Mouse (Mus musculus) adrenal gland, adult (tissue): Measurements from ENCODE around the gene Slit3.

Experiments
- DNase-seq, 2 experiments: peaks; one replicate each; pipeline ENCODE4 v3.0.0; 2022 to 2023; ENCODE audit warnings: low spot score in 1 of 2; ENCODE audit not compliant: inconsistent age in 2 of 2

Gene Slit3

DNA sequence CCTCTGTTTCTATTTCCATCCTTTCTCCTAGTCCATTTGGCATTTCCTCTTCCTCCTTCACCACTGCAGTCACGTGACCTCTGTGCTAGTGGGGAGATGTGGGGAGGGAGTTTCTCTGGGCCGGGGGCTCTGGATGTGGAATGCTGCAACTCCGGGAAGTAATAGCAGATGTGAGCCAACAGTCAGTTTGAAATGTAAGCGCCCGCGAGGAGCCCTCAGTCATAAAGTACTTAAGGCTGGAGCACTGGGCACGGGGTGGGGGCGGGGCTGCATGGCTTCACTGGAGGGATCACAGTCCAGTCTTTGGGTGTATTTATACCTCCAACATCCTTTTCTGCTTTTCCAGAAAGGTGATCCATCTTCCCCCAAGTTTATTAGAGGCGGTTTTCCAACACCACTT, 326.9 kb downstream of the Slit3 start:
- DNase-seq, result no peak

DNA sequence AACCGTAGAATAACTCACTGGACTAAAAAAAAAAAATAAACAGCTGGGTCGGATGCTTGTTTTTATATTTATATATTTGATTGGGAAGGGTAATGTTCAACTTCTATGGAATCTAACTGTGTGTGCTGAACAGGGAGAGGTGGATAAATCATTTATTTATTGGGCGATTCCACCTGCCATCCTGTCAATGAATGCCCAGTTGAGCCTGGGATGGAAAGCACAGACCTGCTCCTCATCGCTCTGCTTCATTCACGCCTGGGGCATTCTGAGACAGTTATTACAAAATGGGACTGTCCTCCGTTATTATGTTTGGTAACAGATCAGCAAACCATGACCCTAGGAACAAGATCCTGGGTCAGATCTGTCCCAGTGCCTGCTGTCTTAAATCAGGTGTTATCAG, 328.2 kb downstream of the Slit3 start:
- DNase-seq, result no peak

DNA sequence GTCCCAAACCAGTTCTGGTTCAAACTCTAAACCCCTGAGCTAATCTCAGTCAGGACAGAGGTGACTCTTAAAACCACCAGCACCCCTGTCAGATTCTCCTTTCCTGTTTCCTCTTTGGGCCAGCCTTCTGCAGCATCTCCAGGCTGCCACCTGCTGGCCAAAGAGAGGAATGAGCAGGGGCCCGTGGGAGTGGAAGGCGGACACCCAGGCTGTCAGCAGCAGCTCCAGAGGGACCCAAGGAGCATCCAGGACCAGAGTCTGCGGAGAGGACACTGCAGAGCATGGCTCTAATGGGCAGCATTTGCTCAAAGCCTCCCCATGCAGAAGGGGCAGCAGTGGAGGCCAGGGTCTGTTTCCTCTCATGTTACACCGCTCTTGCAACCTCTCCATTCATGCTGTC, 330.6 kb downstream of the Slit3 start:
- peak; percentile 65 to 89 for DNase-seq

DNA sequence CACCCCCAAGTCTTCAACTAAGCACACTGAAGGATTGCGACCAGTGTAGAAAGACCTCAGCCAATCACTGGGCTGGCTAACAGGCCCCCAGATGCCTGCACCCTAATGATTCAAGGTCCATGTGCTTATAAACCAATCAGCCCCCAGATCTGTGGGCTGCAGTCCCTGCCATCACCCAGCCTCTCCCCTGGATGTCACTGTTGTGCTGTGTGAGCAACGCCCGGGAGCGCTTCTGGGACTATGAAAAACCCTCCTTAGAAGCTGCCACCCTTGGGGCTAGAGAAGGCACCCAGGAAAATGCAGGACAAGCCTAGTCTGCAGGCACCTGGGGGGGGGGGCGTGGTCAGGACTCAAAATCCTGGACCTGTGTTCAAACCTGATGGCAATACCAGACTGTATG, 331.4 kb downstream of the Slit3 start:
- peak; percentile 20 to 39 for DNase-seq

DNA sequence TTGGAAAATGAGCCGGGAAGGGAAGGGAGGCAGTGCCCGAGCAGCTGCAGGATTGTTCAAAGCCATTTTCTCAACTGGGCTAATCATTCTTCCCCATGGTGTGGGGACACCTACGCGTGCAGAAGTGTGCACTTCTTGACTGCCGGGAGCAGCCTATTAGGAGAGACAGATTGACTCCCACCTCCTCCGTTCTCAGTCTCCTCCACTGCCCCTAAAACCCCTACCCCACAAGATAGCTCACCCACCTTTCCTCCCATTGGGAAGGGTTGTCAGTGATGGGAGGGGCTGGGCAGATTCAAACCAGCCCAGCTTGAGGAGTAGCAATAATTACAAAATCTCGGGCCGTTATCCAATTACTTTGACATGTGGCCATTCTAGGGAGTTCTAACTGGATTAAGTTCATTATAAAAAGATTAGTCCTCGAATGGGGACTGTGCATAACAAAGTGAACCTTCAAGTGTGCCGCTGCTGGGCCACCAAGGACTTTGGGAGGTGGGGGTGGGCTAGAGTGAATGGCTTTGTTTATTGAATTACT, 333.2 kb downstream of the Slit3 start:
- DNase-seq, result peak; percentile 7 to 52

DNA sequence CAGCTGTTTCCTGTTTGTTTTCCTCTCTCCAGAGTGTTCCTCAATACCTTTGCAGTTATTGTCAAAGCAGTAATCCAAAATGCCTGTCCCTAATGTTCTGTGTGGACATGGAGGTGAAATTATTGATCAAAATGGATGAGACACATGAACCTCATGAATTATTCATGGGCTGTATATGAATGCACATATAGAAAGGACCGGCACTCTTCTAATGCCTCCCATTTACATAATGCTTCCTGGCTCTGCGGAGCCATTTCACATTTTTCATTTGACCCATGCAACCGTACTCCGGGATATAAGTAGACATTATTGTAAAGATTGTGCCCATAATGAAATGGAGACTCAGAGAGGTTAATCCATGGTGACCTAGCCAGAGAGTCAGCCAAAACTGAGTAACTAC, 333.8 kb downstream of the Slit3 start:
- no peak for DNase-seq

DNA sequence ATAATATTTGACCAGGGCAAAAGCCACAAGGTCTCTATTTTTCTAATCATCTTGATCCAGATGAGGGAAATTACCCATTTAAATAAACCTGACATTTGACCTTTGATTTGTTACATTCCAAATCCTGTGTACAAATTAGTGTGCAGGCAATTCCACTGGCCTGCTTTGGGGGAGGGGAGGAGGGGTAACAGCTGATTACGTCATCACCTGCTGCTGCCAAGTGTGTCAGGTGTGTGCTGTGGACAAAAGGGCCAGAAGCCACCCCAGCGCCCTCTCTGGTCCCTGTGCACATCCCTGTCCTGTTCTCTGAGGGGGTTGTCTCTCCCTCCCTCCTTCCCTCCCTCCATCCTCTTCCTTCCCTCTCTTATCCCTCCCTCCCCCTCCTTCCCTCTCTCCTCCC, 337.0 kb downstream of the Slit3 start:
- DNase-seq, result no peak

DNA sequence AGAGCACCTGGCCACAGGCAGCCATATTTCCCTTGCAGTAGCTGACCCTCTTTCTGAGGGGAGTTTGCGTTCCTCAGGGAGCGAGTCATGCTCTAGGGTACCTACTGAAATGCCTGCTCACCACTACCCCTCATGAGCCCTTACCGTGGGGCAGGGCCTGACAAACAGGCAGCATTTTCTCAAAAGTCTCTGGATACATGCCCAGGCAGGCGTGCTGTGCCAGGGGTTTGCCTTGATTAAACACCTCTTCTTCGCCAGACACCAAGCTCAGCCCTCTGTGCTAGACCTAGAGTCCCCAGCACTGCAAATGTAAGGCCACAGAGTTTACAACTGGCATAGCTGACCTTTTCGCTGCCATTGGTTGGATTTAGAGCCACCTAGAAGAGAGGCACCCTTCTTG, 345.7 kb downstream of the Slit3 start:
- DNase-seq, result no peak

DNA sequence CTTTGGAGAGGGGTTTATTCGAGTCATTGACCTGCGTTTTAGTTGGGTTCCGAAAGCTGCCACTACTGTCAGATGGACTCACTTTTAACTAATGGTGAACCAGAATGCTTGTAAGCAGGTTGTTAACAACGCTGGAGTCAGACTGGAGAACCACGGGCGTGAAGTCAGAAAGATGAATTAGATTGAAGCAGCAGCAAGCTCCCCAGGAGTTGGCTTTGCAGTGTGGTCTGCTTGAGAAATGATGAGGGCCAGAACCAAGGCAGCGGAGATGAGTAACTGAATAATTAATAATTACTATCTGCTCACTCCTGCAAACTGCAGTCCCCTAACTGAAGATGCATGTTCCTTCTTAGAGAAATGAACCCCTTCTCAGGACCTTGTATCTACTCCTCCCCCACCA, 347.8 kb downstream of the Slit3 start:
- DNase-seq, result no peak

DNA sequence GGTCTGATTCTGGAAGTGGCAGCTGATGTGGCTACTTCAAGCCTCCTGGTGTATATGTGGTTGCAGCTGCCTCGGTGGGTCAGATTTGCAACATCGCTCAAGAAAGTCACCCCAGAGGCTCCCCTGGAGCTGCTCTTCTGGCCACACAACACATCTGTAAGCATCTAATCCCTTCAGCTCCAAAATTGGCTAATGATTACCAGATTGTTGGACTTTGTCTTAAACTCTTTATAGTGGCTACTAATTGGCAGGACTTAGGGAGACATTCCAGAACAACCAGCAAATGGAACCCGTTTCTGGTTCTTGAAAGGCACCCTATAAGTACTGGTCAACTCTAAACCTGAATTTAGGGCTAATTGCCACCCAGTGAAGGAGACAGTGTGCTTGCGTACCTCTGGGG, 348.9 kb downstream of the Slit3 start:
- DNase-seq, result no peak

DNA sequence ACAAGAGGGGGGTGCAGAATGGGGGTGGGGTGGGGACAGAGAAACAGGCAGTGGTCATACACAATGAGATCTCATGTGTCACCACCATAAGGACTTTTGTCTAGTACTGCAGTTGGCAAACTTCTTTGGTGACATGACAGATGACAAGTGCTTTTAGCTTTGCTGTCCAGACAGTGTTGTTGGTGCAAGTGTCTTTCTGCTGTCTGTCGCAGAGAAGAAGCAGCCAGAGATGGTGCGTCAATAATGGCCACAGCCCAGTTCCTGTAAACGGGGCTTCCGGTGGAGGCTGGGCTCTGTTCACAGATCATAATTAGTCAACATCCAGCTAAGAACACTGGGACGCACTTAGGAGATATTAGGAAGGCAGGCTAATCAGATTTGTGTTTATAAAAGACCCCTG, 349.8 kb downstream of the Slit3 start:
- no peak for DNase-seq

DNA sequence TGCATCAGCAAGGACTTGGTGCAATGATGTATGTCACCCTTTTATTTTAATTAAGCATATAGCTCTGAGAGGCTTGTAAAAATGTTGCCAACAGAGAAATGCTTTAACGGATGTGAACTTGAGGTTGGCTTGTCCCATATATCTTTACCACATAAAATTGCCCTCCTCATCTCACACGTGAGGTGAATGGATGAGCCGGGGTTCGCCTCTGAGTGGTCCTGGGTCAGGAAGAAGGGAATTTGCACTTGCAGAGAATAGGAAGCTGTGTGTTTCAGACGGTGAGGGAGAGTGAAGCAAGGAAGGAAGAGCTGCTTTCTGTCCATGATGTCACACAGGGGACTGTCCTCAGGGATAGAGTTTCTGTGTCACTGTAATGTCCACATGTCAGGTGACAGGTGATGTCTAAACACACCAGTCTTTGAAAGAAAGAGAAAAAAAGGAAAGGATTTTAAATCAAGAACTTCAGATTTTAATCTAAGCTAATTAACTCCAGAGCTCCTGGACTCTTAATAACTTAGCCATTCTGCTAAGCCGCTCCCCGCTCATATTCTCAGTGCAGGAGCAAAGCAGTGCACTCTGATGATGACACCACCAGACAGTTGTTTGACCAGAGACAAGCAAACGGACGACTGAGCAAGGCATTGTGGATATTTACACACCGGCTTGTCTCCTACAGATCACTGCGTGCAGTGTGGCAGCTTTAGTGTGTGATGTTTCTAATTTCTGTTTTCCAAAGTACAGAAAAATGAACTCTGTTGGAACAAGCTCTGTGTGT, 352.0 kb downstream of the Slit3 start:
- no peak for DNase-seq

DNA sequence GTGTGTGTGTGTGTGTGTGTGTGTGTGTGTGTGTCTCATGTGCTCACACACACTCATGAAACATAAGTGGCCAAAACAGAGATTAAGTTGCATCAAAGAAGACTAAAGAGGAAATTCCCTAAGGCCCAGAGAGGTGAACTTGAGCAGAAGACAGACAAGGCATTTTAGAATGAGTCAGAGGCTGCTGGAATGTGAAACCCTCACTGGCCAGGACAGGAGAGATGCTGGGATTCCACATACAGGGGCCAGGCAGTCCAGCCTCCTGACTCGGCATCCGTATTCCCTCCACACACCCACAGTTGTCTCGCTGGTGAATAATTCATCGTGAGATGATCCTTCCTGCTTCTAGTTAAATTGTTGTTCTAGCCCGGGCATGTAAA, 352.6 kb downstream of the Slit3 start:
- DNase-seq, result no peak

DNA sequence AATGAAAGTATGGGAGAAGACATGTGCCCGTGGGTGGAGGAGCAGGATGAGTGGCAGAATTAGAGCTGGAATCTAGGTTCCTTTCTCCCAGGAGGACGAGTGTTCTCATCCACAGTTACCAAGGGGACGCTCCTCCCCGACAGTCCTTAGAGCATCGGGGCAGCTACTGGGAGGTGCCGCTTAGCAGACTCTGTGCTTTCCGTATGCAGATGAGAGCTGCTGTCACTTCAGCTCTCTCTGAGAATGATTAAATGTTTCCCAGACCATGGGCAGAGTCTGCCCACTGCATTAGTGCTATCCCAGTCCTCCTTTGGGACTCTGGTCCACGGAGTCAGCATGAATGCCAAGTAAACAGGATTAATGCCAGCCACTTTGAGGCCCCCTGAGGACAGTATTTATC, 359.1 kb downstream of the Slit3 start:
- DNase-seq, result no peak

DNA sequence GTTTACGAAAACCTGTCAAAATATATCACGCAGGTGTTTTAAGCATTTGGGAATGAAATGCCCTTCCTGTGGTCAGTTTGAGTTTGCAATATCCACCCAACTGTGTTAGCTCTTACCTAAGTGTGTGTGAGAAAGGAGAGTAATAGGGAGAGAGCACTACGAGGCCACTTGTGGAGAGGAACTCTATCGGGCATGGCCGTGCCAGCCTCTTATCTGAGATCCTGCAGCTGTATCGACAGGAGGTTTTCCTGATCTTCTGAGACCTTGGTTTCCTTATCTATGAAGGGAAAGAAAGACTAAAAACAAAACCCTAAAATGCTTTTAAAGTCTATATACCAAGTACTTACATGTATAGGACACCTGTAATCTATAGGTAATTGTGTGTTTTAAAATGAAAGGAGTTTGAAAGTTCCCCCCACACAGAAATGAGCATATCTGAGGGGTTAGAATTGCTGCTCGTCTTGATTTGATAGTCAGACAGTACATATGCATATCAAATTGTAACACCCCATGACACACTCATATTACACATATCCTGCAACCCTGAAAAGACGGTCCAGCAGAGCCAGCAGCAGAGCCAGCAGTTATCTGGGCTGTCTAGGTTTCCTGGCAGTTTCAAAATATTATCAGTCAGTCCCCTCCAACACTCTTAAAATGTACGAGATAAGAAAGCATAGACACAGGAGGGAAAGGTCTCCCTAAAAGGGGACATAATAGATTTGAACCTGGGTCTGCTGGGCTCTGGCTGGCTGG, 360.8 kb downstream of the Slit3 start:
- DNase-seq, result no peak

DNA sequence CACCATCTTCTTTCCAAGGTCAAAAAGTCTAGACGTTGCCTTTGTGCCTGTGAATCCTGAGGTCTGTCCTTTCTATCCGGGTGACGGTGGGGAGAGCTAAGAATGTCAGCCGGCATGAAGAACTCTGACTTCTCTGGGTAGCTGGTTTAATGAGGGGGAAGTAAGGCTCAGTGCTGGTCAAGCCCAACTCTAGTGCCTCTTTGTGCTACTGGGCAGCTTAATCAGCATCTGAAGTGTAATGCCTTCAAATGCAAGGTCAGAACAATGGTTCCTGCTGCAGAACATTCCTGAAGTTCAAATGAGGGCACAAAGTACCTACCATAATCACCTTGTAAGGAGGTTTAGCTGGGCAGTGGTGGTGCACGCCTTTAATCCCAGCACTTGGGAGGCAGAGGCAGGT, 366.9 kb downstream of the Slit3 start:
- no peak for DNase-seq

DNA sequence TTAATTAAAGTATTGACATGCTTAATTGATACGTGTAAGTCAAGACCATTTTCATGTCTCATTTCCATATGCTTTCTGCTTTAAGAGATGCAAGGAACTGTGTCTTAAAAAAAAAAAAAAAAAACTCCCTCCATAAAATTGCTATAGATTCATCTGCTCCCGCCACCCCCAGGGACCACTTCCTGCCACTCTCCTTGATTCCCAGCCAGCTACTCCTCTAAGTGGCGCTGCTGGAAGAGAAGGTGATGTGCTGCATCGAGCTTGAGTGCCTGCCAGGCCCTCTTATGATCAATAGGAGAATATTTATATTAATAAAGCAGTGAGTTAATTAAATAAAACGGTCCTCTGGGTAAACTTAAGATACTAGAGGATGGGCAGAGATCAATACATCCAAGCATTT, 370.7 kb downstream of the Slit3 start:
- no peak for DNase-seq

DNA sequence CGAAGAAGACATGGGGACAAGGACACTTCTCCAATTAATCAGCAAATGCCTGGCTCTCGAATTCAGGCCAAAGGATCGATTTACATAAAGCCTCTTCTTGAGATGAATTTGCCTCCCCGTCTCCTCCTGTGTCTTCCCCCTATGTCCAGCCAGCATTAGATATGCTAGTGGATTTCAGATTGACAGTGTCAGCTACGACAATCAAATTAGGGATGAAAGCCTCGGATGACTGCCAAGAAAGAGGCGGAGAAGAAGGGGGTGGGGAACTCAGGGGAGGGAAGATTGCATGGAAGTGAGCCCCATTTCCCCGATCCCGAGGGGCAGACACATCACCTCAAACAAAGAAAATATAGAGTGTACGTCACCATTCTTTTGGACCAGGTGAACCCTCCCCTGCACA, 375.9 kb downstream of the Slit3 start:
- DNase-seq, result no peak

DNA sequence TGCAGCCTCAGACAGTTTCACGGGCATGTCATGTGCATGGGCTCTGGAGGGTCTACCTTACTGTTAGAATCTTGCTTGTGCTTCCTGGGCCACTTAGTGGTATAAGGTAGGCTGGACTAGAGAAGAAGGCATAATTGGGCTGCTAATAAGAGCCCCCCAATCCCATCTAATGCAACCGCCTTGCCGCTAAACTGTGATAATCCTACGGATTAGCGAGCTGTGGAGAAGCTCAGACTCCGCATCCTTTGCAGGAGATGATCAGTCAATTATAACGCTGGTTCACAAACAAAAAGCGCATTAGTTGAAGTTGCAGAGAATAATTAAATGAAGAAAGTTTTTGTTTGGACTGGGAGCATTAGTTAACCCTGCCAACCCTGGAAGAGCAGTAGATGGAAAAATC, 376.9 kb downstream of the Slit3 start:
- DNase-seq, result no peak

DNA sequence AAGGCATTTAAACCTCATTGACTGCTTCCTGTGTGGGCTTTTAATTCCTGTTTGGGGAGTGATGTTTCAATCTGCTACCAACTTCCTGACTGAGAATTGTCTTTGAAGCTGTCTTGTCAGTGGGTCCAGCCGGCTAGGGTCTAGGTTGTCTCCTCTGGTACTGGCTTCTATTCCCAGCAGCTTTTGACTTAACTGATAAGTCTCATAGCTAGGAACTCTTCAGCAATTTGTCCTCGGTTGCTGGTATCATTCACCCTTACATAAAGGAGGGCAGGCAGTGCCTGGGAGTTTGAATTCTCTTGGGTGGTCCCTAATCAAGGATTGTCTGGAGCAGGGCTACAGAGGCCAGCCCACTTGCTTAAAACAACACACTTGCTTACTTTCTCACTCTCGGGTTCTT, 381.1 kb downstream of the Slit3 start:
- DNase-seq, result no peak

DNA sequence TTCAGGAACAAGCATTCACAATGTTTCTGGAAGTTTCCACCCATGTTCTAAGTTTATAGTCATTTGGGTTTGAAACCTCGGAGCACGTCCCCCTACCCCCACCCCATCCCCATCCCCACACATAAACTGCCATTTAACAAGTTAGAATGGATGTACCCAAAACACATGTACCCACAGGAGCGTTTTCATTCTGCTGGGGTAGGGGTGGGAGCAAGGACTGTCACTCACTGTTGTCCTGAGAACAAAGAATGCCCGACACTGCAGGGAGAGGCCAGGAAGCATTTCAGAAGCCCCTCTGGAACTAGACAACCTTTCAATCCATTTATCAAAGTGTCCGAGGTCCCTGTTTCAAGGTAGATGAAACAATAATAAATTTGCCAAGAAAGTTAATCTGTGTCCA, 383.0 kb downstream of the Slit3 start:
- no peak for DNase-seq

DNA sequence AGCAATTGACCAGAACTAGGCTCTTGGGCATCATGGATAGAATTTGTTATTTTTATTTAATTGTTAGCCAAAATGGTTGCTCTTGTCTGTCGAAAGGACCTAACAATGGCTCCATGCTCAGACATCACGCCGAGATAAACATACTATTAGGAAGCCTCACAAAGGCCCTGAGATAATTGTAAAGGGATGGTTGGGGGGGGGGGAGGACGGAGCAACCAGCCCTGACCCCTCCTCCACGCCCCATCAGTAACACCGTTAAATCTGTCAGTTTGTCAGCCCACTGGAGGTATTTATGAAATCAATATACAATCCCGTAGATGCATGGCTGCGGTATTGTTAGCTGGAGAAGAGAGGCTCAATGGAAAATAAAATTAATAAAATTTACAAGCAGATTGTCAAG, 383.9 kb downstream of the Slit3 start:
- no peak for DNase-seq

DNA sequence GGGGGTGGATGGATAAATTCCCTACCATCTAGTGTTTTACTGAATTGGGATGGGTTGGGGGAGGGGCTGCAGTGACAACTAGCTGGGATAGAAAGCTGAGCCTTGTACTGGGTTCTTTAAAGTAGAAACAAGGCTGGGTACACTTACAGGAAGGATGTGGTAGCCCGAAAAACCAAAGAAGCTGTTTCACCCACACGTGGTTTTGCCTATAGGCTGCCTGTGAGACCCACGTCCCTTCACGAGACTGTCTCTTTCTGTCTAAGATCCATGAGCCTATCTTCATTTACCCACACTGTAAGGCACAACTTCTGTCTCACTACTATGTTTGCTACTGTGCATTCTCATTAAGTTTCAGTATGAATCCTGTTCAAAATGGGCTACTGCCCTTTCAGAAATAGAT, 384.3 kb downstream of the Slit3 start:
- DNase-seq, result no peak
